Mouse (Mus musculus) erythroid progenitor cell, adult 5-6 weeks (primary cell): Measurements from ENCODE around the gene Rala. TPM values are rescaled to one million over a fixed set of nuclear protein-coding genes. Genes with fewer than 3 reads are reported as not detected.

Experiments
- total RNA-seq, 2 experiments: library from RNA; stranded (forward) in 1 of 2; stranded (reverse) in 1 of 2; fragments of 150-400 nt in 1 of 2; fragments of 186-747, 209-891 nt in 1 of 2; gene quantifications; 2 replicates each; pipeline versions ENCODE4 v1.2.3 to v1.2.4; 2015 to 2017; ENCODE audit warnings: low replicate concordance in 2 of 2

Gene Rala
- total RNA-seq, 2 experiments from 2014 or later = 5.7 to 13.8 TPM

Other genes starting within 250 kb of the Rala start
- gene Mplkip, start 249.0 kb downstream of the Rala start, total RNA-seq (2015; ENCODE audit: low replicate concordance) = 42.9 and 43.6 TPM in 2 replicates
- 17.2 and 27.5 TPM in 2 replicates for gene Mplkip, start 249.0 kb downstream of the Rala start, total RNA-seq (2017; ENCODE audit: low replicate concordance)
- gene Sugct, start 248.7 kb downstream of the Rala start, total RNA-seq (2015; ENCODE audit: low replicate concordance) = 2.2 TPM in 1 of 2 replicates, not detected in the other
- not detected in 2 replicates for gene Sugct, start 248.7 kb downstream of the Rala start, total RNA-seq (2017; ENCODE audit: low replicate concordance)
- gene Cdk13, start 139.1 kb downstream of the Rala start, total RNA-seq (2015; ENCODE audit: low replicate concordance) = 63.8 and 65.4 TPM in 2 replicates
- 67.6 and 102 TPM in 2 replicates for gene Cdk13, start 139.1 kb downstream of the Rala start, total RNA-seq (2017; ENCODE audit: low replicate concordance)
- gene Yae1d1, start 49.1 kb upstream of the Rala start, total RNA-seq (2015; ENCODE audit: low replicate concordance) = 1.4 TPM in 1 of 2 replicates, not detected in the other
- gene Yae1d1, start 49.1 kb upstream of the Rala start, total RNA-seq (2017; ENCODE audit: low replicate concordance) = 1.3 and 4.2 TPM in 2 replicates